Mouse (Mus musculus): ENCODE results near the gene Snrk.

Gene Snrk

DNA sequence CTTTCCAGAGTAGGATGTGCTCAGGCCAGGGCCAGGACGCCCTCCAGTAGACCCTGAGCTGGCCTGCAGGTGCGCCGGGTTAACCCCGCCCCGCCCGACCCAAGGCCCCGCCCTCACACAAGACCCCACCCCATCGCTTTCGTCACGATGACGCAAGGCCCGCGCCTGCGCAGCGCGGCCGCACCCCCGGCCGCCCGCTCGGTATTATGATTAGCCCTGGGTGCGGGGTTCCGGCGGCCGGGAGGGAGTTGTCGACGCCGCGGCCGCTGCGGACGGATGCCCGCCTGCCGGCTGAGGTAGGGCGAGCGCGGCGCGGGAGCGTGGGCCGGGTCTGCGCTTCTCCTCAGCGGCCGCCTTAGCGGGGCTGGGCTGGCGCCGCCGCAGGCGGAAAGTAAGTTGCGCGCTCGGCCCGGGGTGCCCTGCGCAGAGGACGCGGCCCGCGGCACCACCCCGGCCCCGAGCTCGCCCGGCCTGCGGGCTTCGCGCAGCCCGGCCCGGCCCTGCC lies at the start of gene Snrk:
Gene Snrk, plus strand, starts transcription at position 155 of the 505 bp plus-strand sequence.
- DNase-seq (ENCODE audit: low spot score): peak; percentile 84

DNA sequence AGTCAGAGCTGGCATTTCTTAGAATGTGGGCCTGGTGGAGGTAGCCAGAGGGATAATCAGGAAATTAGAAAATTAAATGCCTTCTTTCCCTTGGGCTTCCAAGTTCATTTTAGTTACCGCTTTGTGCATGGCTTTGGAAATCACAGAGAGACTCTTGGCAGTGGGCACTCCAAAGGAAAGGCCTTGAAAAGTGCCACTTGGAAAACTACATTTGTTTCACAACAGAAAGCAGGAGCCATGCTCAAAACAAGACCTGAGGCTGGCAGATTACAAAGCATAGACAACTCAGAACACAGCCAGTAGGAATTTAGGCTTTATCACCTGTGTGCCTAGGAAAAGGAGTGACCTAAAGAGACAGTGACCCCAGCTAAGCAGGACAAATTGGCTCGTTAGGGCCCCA lies 49.4 kb upstream of the Snrk start:
- peak; percentile 35 for DNase-seq (ENCODE audit: low spot score)

DNA sequence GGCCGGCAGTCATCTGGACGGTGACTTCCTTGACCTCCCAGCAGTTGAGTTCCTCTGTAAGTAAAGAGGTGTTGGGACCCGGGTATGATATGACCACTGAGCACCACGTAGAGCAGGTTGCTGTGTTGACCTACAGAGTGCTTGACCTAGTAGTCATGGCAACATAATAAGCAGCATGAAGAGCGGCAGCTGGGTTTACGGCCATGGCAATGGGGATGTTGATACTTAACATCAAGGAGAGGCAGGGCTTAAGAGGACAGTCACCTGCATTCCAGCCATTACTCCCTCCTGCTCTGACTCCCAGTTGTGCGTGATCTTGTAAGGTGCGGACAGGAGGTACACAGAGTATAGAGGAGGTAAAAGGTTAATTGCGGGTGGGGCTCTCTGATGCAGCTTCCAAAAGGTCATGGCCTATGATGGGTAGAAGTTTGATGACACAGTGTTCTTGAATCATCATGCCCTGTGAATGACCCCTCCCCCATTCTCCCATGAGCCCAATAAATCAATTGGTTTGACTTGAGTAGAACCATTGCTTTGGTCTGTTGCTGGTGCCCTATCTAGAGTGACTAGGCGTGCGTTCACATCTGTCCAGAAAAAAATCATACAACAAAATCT lies 47.4 kb upstream of the Snrk start:
- DNase-seq (ENCODE audit: low spot score): peak; percentile 74

DNA sequence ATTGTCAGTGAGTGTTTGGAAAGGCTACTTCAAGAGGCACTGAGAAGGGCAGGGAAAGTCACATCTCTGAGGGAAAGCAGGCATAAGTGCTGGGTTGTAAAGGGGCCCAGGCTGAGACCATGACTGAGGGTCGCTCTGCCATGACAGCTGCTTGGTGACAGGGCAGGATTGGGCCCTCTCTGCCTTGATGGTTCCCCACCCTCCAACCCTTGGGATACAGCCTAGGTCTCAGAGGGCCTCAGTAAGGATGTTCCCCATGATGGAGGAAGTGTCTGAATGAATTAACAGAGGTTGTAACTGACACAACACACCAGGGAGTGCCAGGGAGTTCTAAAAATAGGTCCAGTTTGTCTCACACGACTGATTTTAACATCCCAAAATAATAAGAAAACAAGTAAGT lies 43.1 kb upstream of the Snrk start:
- no peak for DNase-seq (ENCODE audit: low spot score)

DNA sequence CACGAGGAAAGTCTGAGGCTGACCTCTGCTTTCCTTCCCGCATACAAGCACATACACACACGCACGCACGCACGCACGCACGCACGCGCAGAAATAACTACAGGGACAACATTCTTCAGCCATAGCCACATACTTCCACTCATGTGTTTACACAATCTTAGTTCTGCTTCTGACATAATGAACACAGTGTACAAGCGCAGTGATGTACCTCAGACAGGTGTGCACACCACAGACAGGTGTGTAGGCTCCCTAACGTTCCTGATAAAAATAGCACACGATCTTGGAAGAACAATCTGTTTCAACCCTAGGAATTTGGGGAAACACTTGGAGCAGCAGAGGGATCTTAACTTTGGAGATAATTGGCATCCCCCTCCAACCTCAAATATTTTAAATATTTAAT lies 42.5 kb upstream of the Snrk start:
- no peak for DNase-seq (ENCODE audit: low spot score)

DNA sequence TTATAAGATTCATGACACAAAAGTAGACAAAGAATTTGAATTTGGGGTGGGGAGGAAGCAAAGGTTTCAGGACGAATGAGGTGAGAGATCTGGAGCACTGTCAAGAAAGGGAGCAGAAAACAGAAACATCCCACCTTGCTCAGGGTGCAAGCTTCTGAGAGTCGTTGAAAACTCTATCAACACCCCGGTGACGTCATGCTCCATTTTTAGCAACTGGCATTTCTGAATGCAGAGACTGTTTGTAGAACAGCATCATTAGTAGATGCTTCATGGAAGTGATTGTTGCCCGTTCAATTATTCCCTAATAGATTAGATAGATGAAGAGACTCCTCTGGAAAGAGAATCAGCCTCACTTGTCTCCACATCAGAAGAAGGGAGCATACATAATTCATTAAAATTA lies 38.6 kb upstream of the Snrk start:
- DNase-seq (ENCODE audit: low spot score): no peak

DNA sequence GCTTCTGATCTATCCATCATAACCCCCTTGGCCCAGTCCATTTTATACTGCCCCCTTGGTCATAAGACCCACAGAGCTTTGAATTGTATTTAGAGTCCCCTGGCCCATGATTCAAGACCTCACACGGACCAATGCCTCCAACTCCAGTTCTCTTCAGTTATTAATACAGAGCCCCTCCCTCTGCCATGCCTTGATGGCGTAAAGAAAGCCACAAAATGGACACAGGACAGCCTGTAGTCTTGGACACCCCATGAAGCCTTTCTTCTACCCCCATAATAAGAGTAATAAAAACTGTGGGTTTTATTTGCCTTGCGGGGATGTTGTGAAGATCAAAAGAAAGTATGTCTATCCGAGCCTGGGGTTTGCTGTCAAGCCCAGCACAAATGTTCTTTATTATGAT lies 33.4 kb upstream of the Snrk start:
- no peak for DNase-seq (ENCODE audit: low spot score)

DNA sequence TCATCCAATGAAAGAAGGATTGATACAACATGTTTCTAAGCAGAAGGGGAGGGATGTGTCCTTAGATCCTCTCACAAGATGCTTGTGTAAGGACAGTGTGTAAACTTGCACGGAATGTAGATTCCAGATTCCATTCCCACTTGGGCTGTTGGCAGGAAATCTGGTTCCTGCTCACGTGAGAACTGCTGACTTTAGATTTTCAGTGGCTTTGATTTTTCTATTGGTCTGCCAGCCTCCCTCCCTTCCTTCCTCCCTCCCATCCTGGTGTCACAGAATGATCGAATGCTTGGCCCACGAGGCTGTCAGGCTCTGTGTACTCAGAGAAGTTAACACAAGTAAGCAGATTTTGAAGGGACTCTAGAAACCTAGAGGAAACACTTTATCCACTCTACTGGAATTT lies 32.9 kb upstream of the Snrk start:
- DNase-seq (ENCODE audit: low spot score): peak; percentile 91

DNA sequence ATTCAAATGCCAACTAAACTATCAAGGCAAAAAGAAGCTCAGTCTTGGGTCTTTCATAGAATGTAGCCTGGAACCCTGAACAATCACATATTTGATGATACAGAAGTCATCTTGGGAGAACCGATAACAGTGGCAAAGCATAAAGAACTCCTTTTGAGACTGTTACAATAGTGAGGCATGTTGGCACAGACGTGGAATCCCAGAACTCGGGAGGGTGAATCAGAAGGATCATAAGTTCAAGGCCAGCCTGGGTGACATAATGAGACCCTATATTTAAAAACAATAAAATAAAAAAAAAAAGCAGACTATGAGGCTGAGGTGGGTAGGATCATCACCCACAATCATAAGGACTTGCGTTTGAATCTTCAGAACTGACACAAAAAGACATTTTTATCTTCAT lies 32.4 kb upstream of the Snrk start:
- DNase-seq (ENCODE audit: low spot score): no peak

DNA sequence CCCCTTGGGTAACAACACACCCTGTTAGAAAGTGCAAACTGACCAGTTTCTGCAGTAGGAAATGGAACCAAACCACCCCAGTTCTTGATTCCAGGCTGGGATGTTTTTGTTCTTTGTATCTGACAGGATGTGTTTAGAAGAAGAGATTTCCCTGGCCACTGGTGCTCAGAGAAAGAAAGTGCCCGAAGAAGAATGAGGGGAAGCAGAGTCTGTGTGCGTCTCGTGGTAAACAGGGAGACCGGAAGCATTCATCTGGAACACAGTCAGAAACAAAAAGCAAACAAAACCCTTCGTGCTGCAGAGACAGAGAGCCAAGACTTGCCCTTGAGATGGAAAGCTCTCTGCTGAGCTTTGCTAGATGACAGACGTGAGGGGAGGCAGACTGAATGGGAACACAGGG lies 32.0 kb upstream of the Snrk start:
- peak; percentile 87 for DNase-seq (ENCODE audit: low spot score)

DNA sequence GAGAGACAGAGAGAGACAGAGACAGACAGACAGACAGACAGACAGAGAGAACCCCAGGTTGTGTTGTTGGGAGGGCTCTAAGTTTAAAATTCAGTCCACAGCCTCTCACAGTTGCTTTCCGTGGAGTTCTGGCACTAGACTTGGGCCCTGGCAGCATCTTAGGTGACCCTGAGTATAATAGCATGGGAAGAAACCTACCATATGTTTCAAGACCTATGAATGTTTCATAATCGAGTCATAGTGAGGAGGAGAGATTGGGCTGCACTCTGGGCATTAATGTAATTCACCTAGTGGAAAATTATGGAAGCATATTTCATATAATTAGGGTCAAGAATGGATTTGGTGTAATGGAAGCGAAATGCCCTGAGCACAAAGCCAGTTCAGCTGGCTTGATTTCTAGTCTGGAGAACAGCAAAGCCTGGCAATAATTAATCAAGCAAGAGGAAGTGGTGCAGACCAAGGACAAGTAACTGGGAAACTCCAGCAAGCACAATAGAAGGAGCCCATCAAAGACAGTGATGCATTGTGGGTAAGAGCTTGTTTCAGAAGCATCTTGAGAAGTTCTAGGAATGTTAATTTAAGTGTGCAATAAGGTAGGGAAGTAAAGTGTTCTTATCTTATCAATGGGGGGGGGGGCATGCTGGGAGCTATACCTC lies 31.4 kb upstream of the Snrk start:
- peak; percentile 60 for DNase-seq (ENCODE audit: low spot score)

DNA sequence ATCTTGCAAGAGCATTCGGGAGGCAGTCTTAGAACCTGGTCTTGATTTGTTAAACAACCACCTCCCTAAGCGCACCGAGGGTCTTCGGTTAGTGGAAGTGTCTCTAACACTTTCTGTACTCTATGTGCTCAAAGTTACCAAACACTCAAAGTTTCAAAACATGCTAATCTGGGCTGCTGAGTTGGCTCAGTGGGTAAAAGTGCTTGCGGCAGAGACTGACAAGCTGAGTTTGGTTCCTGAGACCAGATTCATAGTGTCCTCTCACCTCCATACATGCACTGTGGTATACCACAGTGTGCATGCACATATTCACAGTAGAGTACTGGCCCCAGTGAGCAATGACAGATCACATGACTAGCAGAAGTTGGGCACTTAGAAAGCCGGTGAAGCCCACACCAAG lies 30.0 kb upstream of the Snrk start:
- DNase-seq (ENCODE audit: low spot score): peak; percentile 62

DNA sequence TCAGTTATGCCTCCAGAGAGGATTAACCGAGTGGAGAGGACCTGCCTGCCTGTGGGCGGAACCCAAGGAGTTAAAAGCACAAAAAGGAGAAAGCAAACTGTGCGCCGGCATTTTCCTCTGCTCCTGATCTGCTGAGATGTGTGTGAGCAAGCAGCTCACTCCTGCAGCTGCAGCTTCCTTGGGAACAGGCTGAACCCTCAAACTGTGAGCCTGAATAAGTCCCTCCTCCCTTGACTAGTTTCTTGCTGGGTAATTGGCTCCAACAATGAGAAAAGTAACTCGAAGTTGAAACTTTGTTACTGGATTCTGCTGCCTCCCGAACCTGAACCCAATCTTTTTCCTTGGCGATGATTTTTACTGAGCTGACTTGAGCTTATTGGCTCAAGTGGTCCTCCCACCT lies 25.9 kb upstream of the Snrk start:
- no peak for DNase-seq (ENCODE audit: low spot score)

DNA sequence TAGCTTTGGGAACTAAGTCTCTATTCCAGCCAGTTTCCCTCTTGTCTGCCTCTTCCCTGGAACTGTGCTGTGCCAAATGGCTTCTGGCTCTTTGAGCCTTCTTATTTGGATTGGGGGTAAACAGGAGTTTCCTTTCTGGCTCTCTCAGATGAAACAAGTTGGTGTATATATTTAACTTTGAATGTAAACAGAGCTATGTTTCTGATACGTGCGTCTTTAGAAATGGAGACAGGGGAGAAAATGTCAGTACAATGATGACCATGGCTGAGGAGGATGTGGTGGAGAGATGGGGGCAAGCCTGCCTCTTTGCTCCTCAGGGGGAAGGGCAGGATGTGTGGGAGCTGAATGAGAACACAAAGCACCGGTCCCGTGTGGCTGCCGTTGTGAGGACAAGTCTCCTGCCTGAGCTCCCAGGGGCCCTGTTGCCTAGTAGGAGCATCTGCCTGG lies 25.3 kb upstream of the Snrk start:
- peak; percentile 76 for DNase-seq (ENCODE audit: low spot score)

DNA sequence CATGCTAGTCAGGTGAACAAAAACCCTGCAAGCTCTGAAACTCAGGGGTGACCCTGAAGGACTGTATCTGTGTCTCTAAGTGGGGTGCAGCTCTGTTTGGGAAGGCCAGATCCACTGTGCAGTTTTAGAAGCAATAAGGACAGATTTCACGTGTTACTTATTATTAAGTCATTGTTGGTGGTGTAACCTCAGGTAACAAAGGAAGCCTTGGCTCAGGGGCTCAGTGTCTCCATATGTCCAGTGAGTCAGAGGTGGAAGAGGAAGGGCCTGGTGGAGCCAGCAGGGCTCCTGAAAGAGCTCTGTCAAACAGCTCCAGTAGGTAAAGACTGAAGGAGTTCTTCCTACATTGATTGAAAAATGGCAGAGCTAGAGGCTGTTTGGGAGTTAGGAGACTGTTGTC lies 22.9 kb upstream of the Snrk start:
- no peak for DNase-seq (ENCODE audit: low spot score)

DNA sequence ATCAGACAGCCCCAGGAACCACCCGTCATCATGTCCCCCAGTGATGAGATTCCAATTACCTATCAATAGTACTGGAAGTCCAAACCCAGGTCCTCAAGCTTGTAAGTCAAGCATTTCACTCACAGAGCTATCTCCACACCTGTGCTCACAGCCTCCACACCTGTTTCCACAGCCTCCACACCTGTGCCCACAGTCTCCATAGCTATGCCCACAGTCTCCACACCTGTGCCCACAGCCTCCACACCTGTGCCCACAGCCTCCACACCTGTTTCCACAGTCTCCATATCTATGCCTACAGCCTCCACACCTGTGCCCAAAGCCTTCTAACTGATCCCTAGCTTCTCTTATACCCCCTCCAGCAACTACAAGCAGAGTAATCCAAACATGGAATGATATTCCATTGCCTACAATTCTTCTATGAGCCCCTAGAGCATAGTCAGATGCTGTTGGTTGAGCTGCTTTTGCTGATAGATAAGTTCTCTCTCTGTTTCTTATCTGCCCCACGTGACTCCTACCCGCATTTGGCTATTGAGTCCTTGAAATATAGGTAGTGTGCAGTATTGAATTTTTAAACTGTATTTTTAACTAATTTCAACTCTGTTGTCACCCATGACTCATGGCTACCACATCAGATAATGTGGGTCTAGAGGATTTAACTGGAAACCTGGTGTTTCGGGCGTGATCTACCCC lies 20.1 kb upstream of the Snrk start:
- DNase-seq (ENCODE audit: low spot score): no peak

DNA sequence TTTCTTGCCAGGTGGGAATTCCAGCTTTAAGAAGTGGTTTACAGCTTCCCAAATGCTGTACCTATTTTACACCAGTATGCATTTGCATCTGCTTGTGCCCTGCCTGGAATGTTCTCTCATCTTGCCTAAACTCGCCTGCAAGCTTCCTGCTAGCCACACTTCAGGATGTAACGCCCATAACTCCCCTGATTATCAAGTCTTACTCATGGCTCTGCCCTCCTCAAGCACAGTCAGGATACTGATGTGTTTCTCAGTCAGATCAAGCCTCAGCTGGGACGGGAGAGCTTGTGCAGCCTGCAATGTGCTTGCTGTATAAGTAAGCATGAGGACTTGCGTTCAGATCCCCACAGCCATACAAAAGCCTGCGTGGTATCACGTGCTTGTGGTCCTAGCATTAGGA lies 19.5 kb upstream of the Snrk start:
- no peak for DNase-seq (ENCODE audit: low spot score)

DNA sequence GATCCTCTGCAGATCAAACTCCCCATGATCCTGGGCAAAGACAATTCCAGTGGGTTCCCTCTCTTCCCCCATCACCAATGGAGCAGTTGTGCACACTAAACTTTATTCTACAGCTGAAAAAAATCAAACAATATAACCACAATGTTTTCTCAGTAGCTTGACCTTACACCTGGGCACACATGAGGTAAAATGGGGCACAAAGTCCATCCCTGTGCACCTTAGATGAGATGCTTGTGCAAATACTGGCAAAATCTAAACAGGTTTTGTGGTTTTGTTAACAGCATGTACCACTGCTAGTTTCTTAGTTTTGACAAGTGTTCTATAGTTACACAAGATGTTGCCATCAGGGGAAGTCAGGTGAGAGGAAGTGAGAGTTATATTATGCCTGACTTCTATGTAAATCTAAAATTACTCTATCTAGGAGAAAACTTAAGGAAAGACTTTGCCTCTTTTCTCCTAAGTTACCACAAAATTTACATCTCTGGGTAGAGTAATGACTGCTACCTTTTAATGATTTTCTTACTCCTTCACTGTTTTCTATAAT lies 16.4 kb upstream of the Snrk start:
- no peak for DNase-seq (ENCODE audit: low spot score)

DNA sequence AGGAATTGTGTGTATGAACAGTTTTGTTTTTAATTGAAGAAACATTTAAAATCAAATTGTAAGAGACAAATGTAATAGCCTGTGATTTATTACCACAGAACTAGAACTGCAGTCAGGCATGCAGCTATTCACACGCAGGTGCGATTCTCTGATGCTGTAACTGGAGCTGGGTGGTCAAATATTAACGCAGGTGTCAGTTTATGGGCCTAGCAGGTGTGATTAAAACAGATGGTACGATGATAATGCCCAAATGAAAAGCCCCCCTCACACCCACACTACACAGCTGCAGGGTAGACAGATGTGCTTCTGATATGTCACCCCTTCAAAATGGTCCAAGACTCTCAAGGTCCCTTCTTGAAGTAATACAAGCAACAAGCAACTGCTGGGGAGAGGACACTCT lies 15.9 kb upstream of the Snrk start:
- no peak for DNase-seq (ENCODE audit: low spot score)

DNA sequence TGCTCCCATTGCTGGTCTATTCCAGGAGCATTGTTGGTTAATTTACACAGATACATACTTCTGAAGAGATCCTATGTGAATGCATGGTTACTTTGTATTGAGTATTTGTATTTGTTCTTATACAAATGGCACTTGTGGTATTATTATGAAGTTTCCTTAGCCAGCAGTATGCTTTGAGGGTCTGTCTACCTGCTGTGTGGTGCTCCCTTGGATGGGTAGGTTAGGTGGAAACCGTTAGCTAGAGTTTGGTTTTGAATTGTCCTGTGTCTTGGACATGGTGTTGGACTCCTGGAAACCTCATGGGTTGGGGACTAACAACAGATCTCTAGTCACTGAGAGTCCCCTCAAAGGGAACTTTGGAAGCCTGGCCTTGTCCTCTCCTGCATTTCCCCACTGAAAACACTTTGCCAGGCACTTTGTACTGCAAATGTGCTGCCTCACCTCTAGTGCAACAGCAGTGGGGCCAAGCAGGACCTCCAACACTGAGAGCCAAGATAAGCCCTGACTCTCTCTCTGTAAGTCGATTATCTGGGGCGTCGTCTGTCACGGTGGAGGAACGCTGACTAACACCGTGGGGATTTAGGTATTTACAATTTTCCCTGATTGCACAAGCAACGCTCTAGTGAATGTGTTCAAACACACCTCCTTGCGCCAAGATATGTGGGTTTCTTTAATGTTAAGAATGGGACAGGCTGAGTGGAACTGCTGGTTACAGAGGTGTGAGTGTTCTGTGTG lies 13.3 kb upstream of the Snrk start:
- DNase-seq (ENCODE audit: low spot score): no peak

DNA sequence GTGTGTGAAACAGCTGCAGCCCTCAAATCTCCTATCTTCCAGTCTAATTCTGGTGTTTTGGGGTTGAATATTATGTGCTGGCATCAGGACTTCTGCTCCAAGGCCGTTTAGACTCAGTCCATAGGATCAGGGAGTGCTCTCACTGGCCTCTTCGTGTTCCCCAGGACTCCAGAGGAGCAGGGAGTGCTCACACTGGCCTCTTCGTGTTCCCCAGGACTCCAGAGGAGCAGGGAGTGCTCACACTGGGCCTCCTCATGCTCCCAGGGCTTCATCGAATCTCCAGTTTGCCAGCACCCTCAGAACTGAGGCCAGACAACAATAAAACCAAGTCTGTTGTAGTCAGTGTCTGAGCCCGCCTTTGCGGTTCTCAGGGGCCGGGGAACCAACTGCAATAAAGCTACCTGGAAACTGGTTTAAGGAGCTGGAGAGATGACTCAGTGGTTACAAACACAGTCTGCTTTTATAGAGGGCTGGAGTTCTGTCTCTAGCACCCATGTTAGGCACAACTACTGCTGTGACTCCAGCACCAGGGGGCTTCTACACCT lies 12.7 kb upstream of the Snrk start:
- no peak for DNase-seq (ENCODE audit: low spot score)
